Mouse (Mus musculus): ENCODE measurements around the gene Egr2. TPM values are rescaled to one million over a fixed set of nuclear protein-coding genes. Genes with fewer than 3 reads are reported as not detected.

The Egr2 gene
- polyA plus RNA-seq, 2 experiments = 0.01 to 0.10 TPM

- peak overlapping the region; percentile 88 for H3K9ac ChIP-seq (replicated peaks)
- DNase-seq (ENCODE audit: low read depth in 3 of 3, low spot score in 3 of 3) (no peak), ATAC-seq (ENCODE audit: insufficient read depth) (peak; percentile 12; the same call in 1 of the 2 replicates)
- H3K4me2 ChIP-seq (ENCODE audit: low read depth) = peak overlapping the region; percentile 89
- H3K27me3 ChIP-seq (ENCODE audit: control insufficient read depth, insufficient read depth, low read length) = no peaks in the 10 kb centered on the region
- peak overlapping the region; percentile 74 to 94 for H3K4me3 ChIP-seq (ENCODE audit: insufficient read depth in 1 of 2, low read depth in 2 of 2, low read length in 2 of 2)
- H3K9me3 ChIP-seq (ENCODE audit: control insufficient read depth, low read length) = no peaks in the 10 kb centered on the region
- no peak overlapping the region for H3K27ac ChIP-seq
- H3K4me1 ChIP-seq (replicated peaks; ENCODE audit: control insufficient read depth in 2 of 2, insufficient read depth in 2 of 2, low read length in 1 of 2) = peaks cover 6 to 10% of the 10 kb centered on the region in 2 experiments
- no peak; the same call in 1 of the 2 replicates for TF ChIP-seq CTCF (IDR thresholded peaks at IDR 0.05; ENCODE audit: low read depth)
- no peak for TF ChIP-seq EP300 (IDR thresholded peaks at IDR 0.05; ENCODE audit: low read depth)
- no peaks in the 10 kb centered on the region for H3K36me3 ChIP-seq (replicated peaks; ENCODE audit: control insufficient read depth, insufficient read depth, low read depth)
- WGBS (ENCODE audit: insufficient replicate concordance) = 2% methylated on average over 20 of the region's 20 CpGs
Measured at GRCm38 (mm10) chr10:67547850-67548260, 12.6 kb downstream of the Egr2 start.

- DNase-seq (ENCODE audit: low read depth in 3 of 3, low spot score in 3 of 3) (peak in 1 of 3 experiments; percentile 9), ATAC-seq (ENCODE audit: insufficient read depth) (peak; percentile 62)
- Histone ChIP-seq H3K9me3 (ENCODE audit: control insufficient read depth, low read length) (no peaks in the 10 kb centered on the region), H3K4me2 (ENCODE audit: low read depth) (peak overlapping the region; percentile 89), H3K27ac (peak overlapping the region; percentile 68), H3K4me1 (replicated peaks; ENCODE audit: control insufficient read depth in 2 of 2, insufficient read depth in 2 of 2, low read length in 1 of 2) (peaks cover 6 to 10% of the 10 kb centered on the region in 2 experiments), H3K36me3 (replicated peaks; ENCODE audit: control insufficient read depth, insufficient read depth, low read depth) (no peaks in the 10 kb centered on the region), H3K4me3 (ENCODE audit: insufficient read depth in 1 of 2, low read depth in 2 of 2, low read length in 2 of 2) (peak overlapping the region; percentile 74 to 94), H3K9ac (replicated peaks) (peak overlapping the region; percentile 88), H3K27me3 (ENCODE audit: control insufficient read depth, insufficient read depth, low read length) (no peaks in the 10 kb centered on the region)
- TF ChIP-seq EP300 (IDR thresholded peaks at IDR 0.05; ENCODE audit: low read depth) (no peak), CTCF (IDR thresholded peaks at IDR 0.05; ENCODE audit: low read depth) (no peak)
- under 1% methylated on average over 71 of the region's 73 CpGs for WGBS (ENCODE audit: insufficient replicate concordance)
Measured at GRCm38 (mm10) chr10:67548261-67548854, 13.1 kb downstream of the Egr2 start.

GRCm38 (mm10) chr10:67548877-67549731 is 13.8 kb downstream of the Egr2 start, which contains the start of gene Ado:
Ado (minus strand) TSS chr10:67548955.
- ATAC-seq (ENCODE audit: insufficient read depth) (peak; percentile 92), DNase-seq (ENCODE audit: low read depth in 3 of 3, low spot score in 3 of 3) (peak; percentile 63 to 71 (median 67))
- Histone ChIP-seq H3K9me3 (ENCODE audit: control insufficient read depth, low read length) (no peaks in the 10 kb centered on the region), H3K4me3 (ENCODE audit: insufficient read depth in 1 of 2, low read depth in 2 of 2, low read length in 2 of 2) (peak within 1 kb of the TSS; percentile 74 to 94), H3K4me1 (replicated peaks; ENCODE audit: control insufficient read depth in 2 of 2, insufficient read depth in 2 of 2, low read length in 1 of 2) (peaks cover 6 to 10% of the 10 kb centered on the region in 2 experiments), H3K4me2 (ENCODE audit: low read depth) (peak within 1 kb of the TSS; percentile 89), H3K36me3 (replicated peaks; ENCODE audit: control insufficient read depth, insufficient read depth, low read depth) (no peaks in the 10 kb centered on the region), H3K27me3 (ENCODE audit: control insufficient read depth, insufficient read depth, low read length) (no peaks in the 10 kb centered on the region), H3K27ac (peak within 1 kb of the TSS; percentile 68), H3K9ac (replicated peaks) (peak within 1 kb of the TSS; percentile 88)
- WGBS (ENCODE audit: insufficient replicate concordance) = under 1% methylated on average over 79 of the region's 79 CpGs
- no peak for TF ChIP-seq EP300 (IDR thresholded peaks at IDR 0.05; ENCODE audit: low read depth)
- no peak; the same call in 1 of the 2 replicates for TF ChIP-seq CTCF (IDR thresholded peaks at IDR 0.05; ENCODE audit: low read depth)

- Histone ChIP-seq H3K9ac (replicated peaks) (no peak overlapping the region), H3K4me3 (ENCODE audit: insufficient read depth in 1 of 2, low read depth in 2 of 2, low read length in 2 of 2) (no peak overlapping the region), H3K4me1 (replicated peaks; ENCODE audit: control insufficient read depth in 2 of 2, insufficient read depth in 2 of 2, low read length in 1 of 2) (no peaks in the 10 kb centered on the region), H3K27ac (no peak overlapping the region), H3K4me2 (ENCODE audit: low read depth) (no peak overlapping the region), H3K36me3 (replicated peaks; ENCODE audit: control insufficient read depth, insufficient read depth, low read depth) (no peaks in the 10 kb centered on the region), H3K27me3 (ENCODE audit: control insufficient read depth, insufficient read depth, low read length) (no peaks in the 10 kb centered on the region), H3K9me3 (ENCODE audit: control insufficient read depth, low read length) (no peaks in the 10 kb centered on the region)
- TF ChIP-seq CTCF (IDR thresholded peaks at IDR 0.05; ENCODE audit: low read depth) (no peak), EP300 (IDR thresholded peaks at IDR 0.05; ENCODE audit: low read depth) (no peak)
- 70% methylated on average over 4 of the region's 4 CpGs for WGBS (ENCODE audit: insufficient replicate concordance)
- DNase-seq (ENCODE audit: low read depth in 3 of 3, low spot score in 3 of 3) = no peak
- ATAC-seq (ENCODE audit: insufficient read depth) = no peak
Measured at GRCm38 (mm10) chr10:67558053-67558452, 22.8 kb downstream of the Egr2 start.
